ENCODE assay signal across 7 mouse cellular contexts in the genomic region with DNA sequence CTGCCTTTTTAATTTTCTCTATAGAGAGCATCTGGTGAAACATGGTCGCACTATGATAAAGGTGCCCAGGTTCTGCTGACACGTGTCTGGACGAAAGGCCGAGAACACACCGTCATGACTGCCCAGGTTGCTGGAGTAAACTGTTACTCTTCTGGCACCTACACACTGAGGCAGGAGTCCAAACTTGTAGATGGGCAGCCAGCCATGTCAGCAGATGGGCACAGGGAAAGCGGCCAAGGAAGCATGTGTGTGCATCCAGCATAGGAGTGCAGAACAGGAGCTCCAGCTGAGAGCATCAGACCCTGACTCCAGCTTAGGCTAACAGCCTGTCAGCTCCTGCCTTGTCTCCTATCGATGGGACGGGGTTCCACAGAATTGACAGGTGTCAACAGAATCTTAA. TPM values are rescaled to one million over a fixed set of nuclear protein-coding genes. Genes with fewer than 3 reads are reported as not detected.
DNase-seq lines count a peak whose midpoint lies in the region.

No protein-coding gene starts in this region.

- DNase-seq in lung, postnatal 14 days, result peak; percentile 9
- DNase-seq in lung, postnatal 25 days (ENCODE audit: low spot score), result no peak
- DNase-seq in cerebellum, adult 9-11 months, result peak; percentile 97
- DNase-seq in gonadal fat pad, adult 2 months (ENCODE audit: low read depth), result peak; percentile 38
- DNase-seq in layer of hippocampus, postnatal 25 days (ENCODE audit: extremely low spot score in 1 of 2, low spot score in 1 of 2), result peak; percentile 79 to 81
- DNase-seq in right cerebral cortex, postnatal 25 days, result peak; percentile 82
- no peak for DNase-seq in thymus, postnatal 25 days

RNA-seq across cellular contexts. Expression of a gene that starts 37.1 kb away (rescaled TPM):
- 61.3 and 62.0 TPM in 2 replicates for polyA plus RNA-seq in gonadal fat pad, adult 2 months (2012; rRNA removed)
- total RNA-seq in layer of hippocampus, postnatal 25 days (2021), result 100 to 1,000 TPM; 104 to 110 TPM

RNA-seq across cellular contexts. Expression of a gene that starts 41.8 kb away (rescaled TPM):
- polyA plus RNA-seq in gonadal fat pad, adult 2 months (2012; rRNA removed), result 15.7 and 20.4 TPM in 2 replicates
- 10 to 100 TPM; 51.7 to 53.7 TPM for total RNA-seq in layer of hippocampus, postnatal 25 days (2021)

RNA-seq across cellular contexts. Expression of a gene that starts 58.8 kb away (rescaled TPM):
- 0.76 TPM in 2 replicates for polyA plus RNA-seq in gonadal fat pad, adult 2 months (2012; rRNA removed)
- 1 to 10 TPM; 3.8 to 5.5 TPM for total RNA-seq in layer of hippocampus, postnatal 25 days (2021)

Comparison
In these comparisons a context has a peak if more than half of its experiments do, and no peak if none do; other contexts are left out.
1. DNase-seq: peak in lung, postnatal 14 days (single experiment), cerebellum, adult 9-11 months (single experiment), gonadal fat pad, adult 2 months (single experiment), layer of hippocampus, postnatal 25 days (2 of 2) and right cerebral cortex, postnatal 25 days (single experiment); none in lung, postnatal 25 days (single experiment) and thymus, postnatal 25 days (single experiment).